Mouse (Mus musculus) hindbrain, embryonic 16.5 days (tissue): ENCODE data around the gene Pea15a. TPM values are rescaled to one million over a fixed set of nuclear protein-coding genes. Genes with fewer than 3 reads are reported as not detected.
A peak's percentile ranks its signal among the peaks of the same experiment; 100 is the strongest.

ENCODE experiments used
- ATAC-seq: fragments of 200-750 bp; cut with Nextera tagmentation; 2 replicates; pipeline ENCODE4 v1.8.0; 2017; ENCODE audit warnings: moderate TSS enrichment, moderate library complexity
- H3K27ac ChIP-seq: fragments of 300-500 bp; sonication (generic); 2 replicates; pipeline ENCODE4 v1.5.1; 2014; ENCODE audit warnings: low read depth, mild to moderate bottlenecking, control low read depth, low read length, moderate library complexity
- H3K27me3 ChIP-seq: fragments of 300-500 bp; sonication (generic); replicated peaks from 2 replicates; pipeline ENCODE4 v1.6.1; 2014; ENCODE audit warnings: low read length; ENCODE audit not compliant: control insufficient read depth, insufficient read depth
- H3K36me3 ChIP-seq: fragments of 300-500 bp; sonication (generic); 2 replicates; pipeline ENCODE4 v1.6.1; 2014; ENCODE audit warnings: mild to moderate bottlenecking, low read length, moderate library complexity, mixed read lengths; ENCODE audit not compliant: control insufficient read depth, insufficient read depth
- H3K4me1 ChIP-seq: fragments of 300-500 bp; sonication (generic); 2 replicates; pipeline ENCODE4 v1.6.1; 2014; ENCODE audit warnings: low read depth, low read length; ENCODE audit not compliant: control insufficient read depth, insufficient read depth
- H3K4me2 ChIP-seq: fragments of 300-500 bp; sonication (generic); 2 replicates; pipeline ENCODE4 v1.6.1; 2014; ENCODE audit warnings: mild to moderate bottlenecking, low read length, control low read depth, moderate library complexity
- H3K4me3 ChIP-seq: fragments of 300-500 bp; sonication (generic); 2 replicates; pipeline ENCODE4 v1.5.1; 2014; ENCODE audit warnings: mild to moderate bottlenecking, low read length, control low read depth, moderate library complexity
- H3K9ac ChIP-seq: fragments of 300-500 bp; sonication (generic); 2 replicates; pipeline ENCODE4 v1.6.1; 2014; ENCODE audit warnings: low read depth, mild to moderate bottlenecking, control low read depth, low read length, moderate library complexity
- H3K9me3 ChIP-seq: fragments of 300-500 bp; sonication (generic); 2 replicates; pipeline ENCODE4 v1.6.1; 2014; ENCODE audit warnings: mild to moderate bottlenecking, low read length, moderate library complexity; ENCODE audit not compliant: control insufficient read depth
- WGBS: fragments of 180-500 bp; shearing (Covaris S2); extraction: QIAGEN DNeasy Blood & Tissue Kit; methylation state at CpG from one replicate; pipeline ENCODE4 v1.1.7; 2014; 5-methylcytosine and 5-hydroxymethylcytosine counted together
- polyA plus RNA-seq: library from polyadenylated mRNA; unstranded; fragments of >200 nt; fragmentation: Nextera tagmentation; extraction: Ambion mirVana; gene quantifications from 2 replicates; pipeline ENCODE4 v1.2.1, GENCODE M21; 2015

Gene Pea15a
- polyA plus RNA-seq, 1 experiment from 2014 or later = 563 TPM

DNA sequence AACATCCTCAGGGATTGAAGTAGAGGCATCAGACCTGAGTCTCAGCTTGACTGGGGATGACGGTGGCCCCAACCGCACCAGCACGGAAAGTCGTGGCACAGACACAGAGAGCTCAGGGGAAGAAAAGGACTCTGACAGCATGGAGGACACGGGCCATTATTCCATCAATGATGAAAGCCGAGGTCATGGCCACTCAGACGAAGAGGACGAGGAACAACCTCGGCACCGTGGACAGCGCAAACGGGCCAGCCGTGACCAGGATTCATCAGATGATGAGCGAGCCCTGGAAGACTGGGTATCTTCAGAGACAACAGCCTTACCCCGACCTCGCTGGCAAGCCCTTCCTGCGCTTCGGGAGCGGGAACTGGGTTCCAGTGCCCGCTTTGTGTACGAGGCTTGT lies 34.2 kb downstream of the Pea15a start:
- Histone ChIP-seq H3K27me3 (no peaks in the 10 kb centered on the region), H3K9ac (no peak overlapping the region), H3K4me3 (no peak overlapping the region), H3K36me3 (peaks cover 41% of the 10 kb centered on the region), H3K9me3 (no peaks in the 10 kb centered on the region), H3K4me1 (no peaks in the 10 kb centered on the region), H3K4me2 (no peak overlapping the region), H3K27ac (no peak overlapping the region)
- WGBS = 88% methylated on average over 21 of the region's 21 CpGs
- ATAC-seq = no peak

DNA sequence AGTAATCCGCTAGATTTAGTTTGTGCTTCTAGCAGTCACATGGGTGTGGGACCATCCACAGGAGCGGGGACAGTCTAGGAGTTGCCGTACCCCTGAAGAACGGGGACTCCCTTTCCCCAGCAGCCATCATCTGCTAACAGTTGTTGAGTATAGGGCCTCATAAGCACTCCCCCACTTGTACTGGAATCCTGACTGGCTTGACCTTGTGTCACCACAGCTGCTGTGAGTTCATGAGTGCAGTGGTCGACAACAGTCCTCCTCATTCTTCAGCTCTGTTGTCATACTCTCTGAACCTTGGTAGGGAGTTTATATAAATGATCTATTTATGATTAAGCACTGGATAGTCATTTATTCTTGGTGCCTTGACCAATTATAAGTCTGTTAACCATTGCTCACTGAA lies 36.8 kb downstream of the Pea15a start:
- 98% methylated on average over 5 of the region's 5 CpGs for WGBS
- Histone ChIP-seq H3K36me3 (peaks cover 45% of the 10 kb centered on the region), H3K9me3 (no peaks in the 10 kb centered on the region), H3K27me3 (no peaks in the 10 kb centered on the region), H3K27ac (no peak overlapping the region), H3K4me3 (no peak overlapping the region), H3K4me2 (no peak overlapping the region), H3K9ac (no peak overlapping the region), H3K4me1 (no peaks in the 10 kb centered on the region)
- no peak for ATAC-seq

DNA sequence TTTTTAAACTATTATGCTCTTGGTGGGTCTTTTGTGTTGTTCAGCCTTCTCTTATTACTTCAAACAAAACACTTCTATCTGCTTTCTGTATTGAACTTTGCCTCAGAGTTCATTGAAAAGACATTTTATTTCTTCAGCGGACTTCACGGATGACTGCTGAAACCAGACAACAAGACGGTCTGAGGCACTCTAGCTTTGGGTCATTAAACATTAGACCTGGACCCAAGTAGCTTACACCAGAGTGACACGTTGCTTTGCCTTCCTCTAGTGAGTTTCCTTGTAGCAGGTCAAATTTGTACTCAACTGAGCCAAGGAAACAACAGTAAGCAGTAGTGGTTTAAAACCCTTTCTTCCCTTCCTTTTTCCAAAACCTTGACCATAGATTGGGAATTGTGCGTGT lies 38.7 kb downstream of the Pea15a start:
- 69% methylated on average over 5 of the region's 5 CpGs for WGBS
- no peak overlapping the region for H3K27ac ChIP-seq
- ATAC-seq = no peak
- H3K4me3 ChIP-seq = no peak overlapping the region
- no peaks in the 10 kb centered on the region; the same call in none of the 2 replicates for H3K4me1 ChIP-seq
- H3K36me3 ChIP-seq = peaks cover 35% of the 10 kb centered on the region
- H3K27me3 ChIP-seq = no peaks in the 10 kb centered on the region
- H3K4me2 ChIP-seq = no peak overlapping the region
- no peak overlapping the region for H3K9ac ChIP-seq
- no peaks in the 10 kb centered on the region for H3K9me3 ChIP-seq

DNA sequence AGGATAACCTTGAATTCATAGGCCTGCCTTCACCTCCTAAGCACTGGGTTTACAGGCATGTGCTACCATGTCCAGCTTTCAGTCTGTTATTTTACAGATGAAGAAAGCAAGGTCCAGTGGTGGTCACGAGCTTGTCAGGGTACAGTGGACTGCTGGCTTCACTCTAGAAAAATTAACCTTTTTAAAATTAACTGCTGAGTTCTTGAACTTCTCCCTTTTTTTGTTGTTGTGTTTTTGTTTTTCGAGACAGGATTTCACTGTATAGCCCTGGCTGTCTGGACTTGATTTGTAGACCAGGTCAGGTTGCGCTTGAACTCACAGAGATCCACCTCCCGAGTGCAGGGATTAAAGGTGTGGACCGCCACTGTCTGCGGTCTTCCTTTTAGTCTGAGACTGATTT lies 43.6 kb downstream of the Pea15a start:
- no peaks in the 10 kb centered on the region; the same call in none of the 2 replicates for H3K4me1 ChIP-seq
- no peak overlapping the region for H3K27ac ChIP-seq
- no peaks in the 10 kb centered on the region for H3K9me3 ChIP-seq
- ATAC-seq = no peak
- H3K36me3 ChIP-seq = peaks cover 12% of the 10 kb centered on the region; the same call in 1 of the 2 replicates
- H3K9ac ChIP-seq = no peak overlapping the region
- H3K27me3 ChIP-seq = no peaks in the 10 kb centered on the region
- no peak overlapping the region for H3K4me2 ChIP-seq
- H3K4me3 ChIP-seq = no peak overlapping the region
- WGBS = 92% methylated on average over 6 of the region's 6 CpGs

DNA sequence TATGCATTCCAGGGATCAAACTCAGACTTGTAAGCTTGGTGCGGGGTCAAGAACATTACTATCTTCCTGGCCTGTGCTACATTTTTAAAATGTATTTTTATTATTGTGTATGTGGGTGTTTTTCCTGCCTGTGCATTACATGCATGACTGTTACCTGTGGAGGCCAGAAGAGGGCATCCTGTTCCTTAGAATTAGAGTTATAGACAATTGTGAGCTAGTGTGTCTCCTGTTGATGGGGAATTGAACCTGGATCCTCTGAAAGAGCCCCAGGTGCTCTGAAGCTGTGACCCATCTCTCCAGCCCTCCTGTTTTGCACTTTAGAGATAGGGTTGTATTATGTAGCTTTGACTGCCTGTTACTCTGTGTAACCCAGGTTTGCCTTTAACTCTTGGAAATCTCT lies 44.6 kb downstream of the Pea15a start:
- peaks cover 9% of the 10 kb centered on the region; the same call in 1 of the 2 replicates for H3K36me3 ChIP-seq
- no peak overlapping the region for H3K9ac ChIP-seq
- no peaks in the 10 kb centered on the region; the same call in none of the 2 replicates for H3K4me1 ChIP-seq
- no peaks in the 10 kb centered on the region for H3K9me3 ChIP-seq
- WGBS = 96% methylated on average over 1 of the region's 1 CpGs
- no peak overlapping the region for H3K4me2 ChIP-seq
- H3K4me3 ChIP-seq = no peak overlapping the region
- ATAC-seq = peak; percentile 69
- no peak overlapping the region for H3K27ac ChIP-seq
- no peaks in the 10 kb centered on the region for H3K27me3 ChIP-seq

DNA sequence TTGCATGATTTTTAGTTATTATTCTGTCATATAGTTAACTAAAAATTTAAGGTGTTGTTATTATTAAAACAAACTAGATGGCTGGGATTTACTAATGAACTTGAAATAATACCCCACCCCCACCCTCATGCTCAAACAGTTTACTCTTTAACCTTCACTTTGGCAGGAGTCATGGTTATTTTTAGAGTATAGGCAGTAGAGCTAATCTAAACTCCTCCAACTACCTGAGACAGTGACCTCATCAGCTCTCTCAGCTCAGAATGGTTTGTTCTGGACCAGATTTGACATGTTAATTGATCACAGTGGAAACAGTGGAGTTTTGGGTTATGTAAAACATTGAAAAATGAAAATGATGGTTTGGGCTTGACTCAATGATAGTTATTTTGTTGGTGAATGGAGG lies 46.1 kb downstream of the Pea15a start:
- H3K27ac ChIP-seq = no peak overlapping the region
- no peak overlapping the region for H3K4me3 ChIP-seq
- no peaks in the 10 kb centered on the region; the same call in none of the 2 replicates for H3K4me1 ChIP-seq
- ATAC-seq = no peak
- no peak overlapping the region for H3K9ac ChIP-seq
- no peaks in the 10 kb centered on the region for H3K27me3 ChIP-seq
- H3K9me3 ChIP-seq = no peaks in the 10 kb centered on the region
- no peak overlapping the region for H3K4me2 ChIP-seq
- H3K36me3 ChIP-seq = no peaks in the 10 kb centered on the region

DNA sequence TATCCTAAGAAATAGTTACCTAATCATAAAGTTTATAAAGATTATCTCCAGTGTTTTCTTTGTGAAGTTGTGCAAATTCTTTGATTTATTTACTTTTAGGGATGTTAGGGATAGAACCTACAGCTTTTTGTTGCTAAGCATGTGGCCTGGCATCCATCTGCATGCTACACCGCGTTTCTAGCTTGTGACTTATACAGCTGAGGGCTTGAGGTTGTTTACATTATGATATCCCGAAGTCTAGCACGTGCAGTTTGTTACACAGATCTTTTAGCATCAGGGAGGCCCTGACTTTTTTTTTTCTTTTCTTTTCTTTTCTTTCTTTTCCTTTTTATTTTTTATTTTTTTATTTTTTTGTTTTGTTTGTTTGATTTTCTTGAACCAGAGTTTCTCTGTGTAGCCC lies 46.6 kb downstream of the Pea15a start:
- Histone ChIP-seq H3K9ac (no peak overlapping the region), H3K27ac (no peak overlapping the region), H3K4me1 (no peaks in the 10 kb centered on the region; the same call in none of the 2 replicates), H3K4me3 (no peak overlapping the region), H3K27me3 (no peaks in the 10 kb centered on the region), H3K9me3 (no peaks in the 10 kb centered on the region), H3K36me3 (no peaks in the 10 kb centered on the region), H3K4me2 (no peak overlapping the region)
- 75% methylated on average over 4 of the region's 4 CpGs for WGBS
- no peak for ATAC-seq

DNA sequence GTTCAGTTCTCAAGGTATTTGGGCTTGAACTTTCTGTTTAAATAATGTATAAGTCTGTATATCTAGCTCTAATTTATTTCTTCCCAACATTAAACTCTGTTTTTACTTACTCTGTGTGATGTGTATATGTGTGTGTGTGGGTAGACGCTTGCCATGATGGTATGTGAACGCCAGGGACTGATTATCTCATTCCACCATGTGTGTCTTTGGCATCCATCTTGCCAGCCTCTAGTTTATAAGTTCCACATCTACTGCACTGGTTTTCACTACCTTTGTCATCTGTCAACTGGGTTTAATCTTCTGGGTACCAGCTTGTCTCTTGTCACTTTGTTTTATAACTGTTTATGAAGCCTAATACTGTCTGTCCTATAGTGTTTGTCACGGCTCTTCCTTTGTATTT lies 51.1 kb downstream of the Pea15a start:
- Histone ChIP-seq H3K27ac (no peak overlapping the region), H3K9ac (no peak overlapping the region), H3K4me1 (no peaks in the 10 kb centered on the region), H3K36me3 (peaks cover 2% of the 10 kb centered on the region; the same call in 1 of the 2 replicates), H3K27me3 (no peaks in the 10 kb centered on the region), H3K4me2 (no peak overlapping the region), H3K4me3 (no peak overlapping the region), H3K9me3 (no peaks in the 10 kb centered on the region)
- no peak for ATAC-seq
- 94% methylated on average over 3 of the region's 3 CpGs for WGBS

DNA sequence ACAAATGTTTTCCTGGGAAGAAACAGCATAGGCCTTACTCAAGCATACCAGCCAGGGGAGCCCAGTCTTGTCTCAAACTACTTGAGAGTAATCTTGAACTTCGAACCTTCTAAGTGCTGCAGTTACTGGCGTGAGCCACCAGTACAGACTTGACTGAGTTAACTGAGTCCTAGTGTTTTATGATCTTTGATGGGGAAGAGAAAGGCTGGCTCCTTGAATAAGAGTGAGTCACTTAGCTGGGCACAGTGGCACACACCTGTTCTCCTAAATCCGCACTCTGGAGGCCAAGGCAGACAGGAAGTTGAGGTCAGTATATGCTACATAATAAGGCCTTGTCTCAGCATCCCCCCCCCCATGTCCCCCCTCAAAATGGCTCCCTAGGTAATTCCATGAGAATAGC lies 52.1 kb downstream of the Pea15a start:
- no peaks in the 10 kb centered on the region for H3K27me3 ChIP-seq
- H3K4me1 ChIP-seq = peaks cover 1% of the 10 kb centered on the region
- no peaks in the 10 kb centered on the region for H3K9me3 ChIP-seq
- H3K4me3 ChIP-seq = no peak overlapping the region
- 94% methylated on average over 3 of the region's 3 CpGs for WGBS
- no peak for ATAC-seq
- H3K9ac ChIP-seq = no peak overlapping the region
- no peak overlapping the region for H3K27ac ChIP-seq
- no peak overlapping the region for H3K4me2 ChIP-seq
- H3K36me3 ChIP-seq = peaks cover 2% of the 10 kb centered on the region; the same call in 1 of the 2 replicates
